Mouse (Mus musculus) ES-E14 (cell line): ENCODE results near the gene Slc2a13.

Source experiments
- CHD2 ChIP-seq: IDR thresholded peaks from 2 replicates; pipeline ENCODE4 v1.6.1; 2014; ENCODE audit warnings: mild to moderate bottlenecking, low read depth, low read length, inconsistent platforms
- MAFK ChIP-seq: IDR thresholded peaks from 2 replicates; pipeline ENCODE4 v1.6.1; 2014; ENCODE audit warnings: mild to moderate bottlenecking, low read depth, low read length, inconsistent platforms; ENCODE audit not compliant: insufficient read depth
- ZC3H11A ChIP-seq: IDR thresholded peaks from 2 replicates; pipeline ENCODE4 v1.6.1; 2012; ENCODE audit warnings: low read depth, mild to moderate bottlenecking, inconsistent platforms, low read length, borderline replicate concordance
- ZNF384 ChIP-seq: IDR thresholded peaks from 2 replicates; pipeline ENCODE4 v1.6.1; 2012; ENCODE audit warnings: low read depth, low read length, inconsistent platforms

DNA sequence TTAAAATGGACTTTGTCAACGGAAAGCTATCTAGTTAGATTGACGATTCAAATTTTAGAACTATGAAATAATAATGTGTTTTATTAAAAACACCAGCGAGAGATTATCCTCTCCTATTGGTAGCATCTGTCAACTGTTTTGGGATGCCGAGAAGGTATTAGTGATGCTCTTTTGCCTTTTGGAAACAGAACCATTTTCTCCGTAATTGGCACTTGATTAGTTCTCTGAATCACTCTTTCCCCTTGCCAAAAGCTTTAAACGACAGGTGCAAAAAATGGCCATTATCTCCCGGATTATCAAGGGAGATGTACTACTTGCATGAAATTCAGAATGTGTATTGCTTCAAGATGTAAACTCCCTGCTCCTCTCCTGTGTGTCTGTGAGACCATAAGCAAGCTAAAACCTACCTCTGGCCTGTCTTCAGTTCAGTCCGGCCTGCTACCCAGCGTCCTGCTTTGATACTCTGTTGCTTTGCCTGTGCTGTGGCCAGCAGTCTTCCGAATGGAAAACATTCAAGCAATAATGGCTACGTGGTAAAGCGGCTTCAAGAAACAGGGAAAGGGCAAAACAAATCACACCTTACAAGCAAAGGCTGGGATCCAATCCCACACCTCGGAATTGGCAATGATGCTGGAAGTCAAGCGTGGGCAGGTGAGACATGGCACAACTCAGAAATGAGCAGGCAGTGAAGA, 93.0 kb downstream of the Slc2a13 start:
- TF ChIP-seq ZNF384 (no peak), CHD2 (no peak), ZC3H11A (no peak), MAFK (no peak)
